Comparison of ENCODE assay signal across 8 mouse cellular contexts in genomic region chr8:83898985-83899362, GRCm38 (mm10). TPM values are rescaled to one million over a fixed set of nuclear protein-coding genes. Genes with fewer than 3 reads are reported as not detected.
DNase-seq lines count a peak whose midpoint lies in the region; ATAC-seq lines count a peak whose summit lies in the region.

No protein-coding gene starts in this region.

- peak overlapping the region; percentile 61 for H3K9ac ChIP-seq in embryonic facial prominence, embryonic 11.5 days (replicated peaks; ENCODE audit: low read length)

- 2% methylated on average over 13 of the region's 13 CpGs for WGBS in embryonic facial prominence, embryonic 11.5 days
- WGBS in hindbrain, embryonic 10.5 days = under 1% methylated on average over 13 of the region's 13 CpGs

- no peaks in the 10 kb centered on the region; the same call in 1 of the 2 replicates for H3K27me3 ChIP-seq in embryonic facial prominence, embryonic 11.5 days (ENCODE audit: control insufficient read depth, insufficient read depth, low read length)
- H3K27me3 ChIP-seq in hindbrain, embryonic 10.5 days (ENCODE audit: insufficient read depth, poor library complexity, severe bottlenecking) = peaks cover 42% of the 10 kb centered on the region
- H3K27me3 ChIP-seq in splenic B cell, adult 2 months (ENCODE audit: control insufficient read depth, insufficient read depth, low read length, poor library complexity, severe bottlenecking) = 0 out of 2 replicates have a peak, but pooled peaks cover 2% of the 10 kb centered on the region

- H3K4me1 ChIP-seq in embryonic facial prominence, embryonic 11.5 days (ENCODE audit: control insufficient read depth, insufficient read depth, low read length) = peaks cover 10% of the 10 kb centered on the region
- H3K4me1 ChIP-seq in hindbrain, embryonic 10.5 days (replicated peaks) = peaks cover 56% of the 10 kb centered on the region

- H3K27ac ChIP-seq in embryonic facial prominence, embryonic 11.5 days (replicated peaks; ENCODE audit: low read depth, low read length) = peak overlapping the region; percentile 97
- peak overlapping the region; percentile 94 for H3K27ac ChIP-seq in hindbrain, embryonic 10.5 days

- no peaks in the 10 kb centered on the region for H3K36me3 ChIP-seq in embryonic facial prominence, embryonic 11.5 days (replicated peaks; ENCODE audit: control insufficient read depth, insufficient read depth, low read depth, low read length)
- H3K36me3 ChIP-seq in hindbrain, embryonic 10.5 days = no peaks in the 10 kb centered on the region
- no peaks in the 10 kb centered on the region for H3K36me3 ChIP-seq in splenic B cell, adult 2 months (ENCODE audit: control insufficient read depth, insufficient read depth, low read length, poor library complexity, severe bottlenecking)

- peak; percentile 78 for DNase-seq in embryo, embryonic 10 days (ENCODE audit: low spot score)
- DNase-seq in embryo, embryonic 9.5 days (ENCODE audit: extremely low spot score) = no peak
- DNase-seq in NIH3T3 (ENCODE audit: low read depth) = peak; percentile 87
- DNase-seq in embryonic facial prominence, embryonic 11.5 days (ENCODE audit: low spot score) = peak; percentile 86
- DNase-seq in hindbrain, embryonic 10.5 days (ENCODE audit: low spot score) = no peak
- DNase-seq in left cerebral cortex, postnatal 14 days (ENCODE audit: low spot score in 2 of 2) = peak; percentile 73 to 84
- peak; percentile 84 for DNase-seq in mesoderm, embryonic 11.5 days (ENCODE audit: low read depth, low spot score)
- DNase-seq in splenic B cell, adult 2 months (ENCODE audit: low read depth, low spot score) = peak; percentile 51

- intact Hi-C loops in left cerebral cortex, postnatal 14 days (cut with DNase I) = loop anchor here (5.0 kb wide), 1 partner anchor 177 kb away; no protein-coding TSS in a partner anchor

- ATAC-seq in embryonic facial prominence, embryonic 11.5 days (replicated peaks; ENCODE audit: insufficient number of reproducible peaks, low FRiP score, low TSS enrichment, low read depth) = peak; percentile 2; the same call in 1 of the 2 replicates

- peak overlapping the region; percentile 95 for H3K4me2 ChIP-seq in embryonic facial prominence, embryonic 11.5 days (ENCODE audit: low read depth, low read length)

- peak overlapping the region; percentile 99 for H3K4me3 ChIP-seq in embryonic facial prominence, embryonic 11.5 days (ENCODE audit: low read depth, low read length)
- H3K4me3 ChIP-seq in hindbrain, embryonic 10.5 days = peak overlapping the region; percentile 91

- H3K9me3 ChIP-seq in embryonic facial prominence, embryonic 11.5 days (replicated peaks; ENCODE audit: control insufficient read depth, low read length) = no peaks in the 10 kb centered on the region
- no peaks in the 10 kb centered on the region for H3K9me3 ChIP-seq in hindbrain, embryonic 10.5 days

RNA-seq across cellular contexts. Expression of gene Adgrl1, which starts 0.9 kb away (rescaled TPM):
- polyA plus RNA-seq in embryonic facial prominence, embryonic 11.5 days (2014; fragmentation: Nextera tagmentation; extraction: Ambion mirVana) = 18.3 and 20.5 TPM in 2 replicates
- polyA plus RNA-seq in hindbrain, embryonic 10.5 days (2016; fragmentation: Nextera tagmentation; extraction: Ambion mirVana) = 10.9 and 15.4 TPM in 2 replicates
- 100 to 1,000 TPM; 457 to 482 TPM for total RNA-seq in left cerebral cortex, postnatal 14 days (2021)

RNA-seq across cellular contexts. Expression of gene Gm10644, which starts 56.0 kb away (rescaled TPM):
- polyA plus RNA-seq in embryonic facial prominence, embryonic 11.5 days (2014; fragmentation: Nextera tagmentation; extraction: Ambion mirVana) = 0.66 and 0.72 TPM in 2 replicates
- polyA plus RNA-seq in hindbrain, embryonic 10.5 days (2016; fragmentation: Nextera tagmentation; extraction: Ambion mirVana) = 1.1 and 1.5 TPM in 2 replicates
- under 1 TPM; 0.19 to 0.20 TPM for total RNA-seq in left cerebral cortex, postnatal 14 days (2021)

RNA-seq across cellular contexts. Expression of gene Asf1b, which starts 56.3 kb away (rescaled TPM):
- 82.6 and 83.0 TPM in 2 replicates for polyA plus RNA-seq in embryonic facial prominence, embryonic 11.5 days (2014; fragmentation: Nextera tagmentation; extraction: Ambion mirVana)
- 99.1 and 112 TPM in 2 replicates for polyA plus RNA-seq in hindbrain, embryonic 10.5 days (2016; fragmentation: Nextera tagmentation; extraction: Ambion mirVana)
- total RNA-seq in left cerebral cortex, postnatal 14 days (2021) = under 1 TPM; 0.72 to 0.79 TPM

Comparison
In these comparisons a context has a peak if more than half of its experiments do, and no peak if none do; other contexts are left out.
1. DNase-seq: peak in embryo, embryonic 10 days (single experiment), NIH3T3 (single experiment), embryonic facial prominence, embryonic 11.5 days (single experiment), left cerebral cortex, postnatal 14 days (2 of 2), mesoderm, embryonic 11.5 days (single experiment) and splenic B cell, adult 2 months (single experiment); none in embryo, embryonic 9.5 days (single experiment) and hindbrain, embryonic 10.5 days (single experiment).